Mouse (Mus musculus): ENCODE data around the gene Fxyd1.

DNA sequence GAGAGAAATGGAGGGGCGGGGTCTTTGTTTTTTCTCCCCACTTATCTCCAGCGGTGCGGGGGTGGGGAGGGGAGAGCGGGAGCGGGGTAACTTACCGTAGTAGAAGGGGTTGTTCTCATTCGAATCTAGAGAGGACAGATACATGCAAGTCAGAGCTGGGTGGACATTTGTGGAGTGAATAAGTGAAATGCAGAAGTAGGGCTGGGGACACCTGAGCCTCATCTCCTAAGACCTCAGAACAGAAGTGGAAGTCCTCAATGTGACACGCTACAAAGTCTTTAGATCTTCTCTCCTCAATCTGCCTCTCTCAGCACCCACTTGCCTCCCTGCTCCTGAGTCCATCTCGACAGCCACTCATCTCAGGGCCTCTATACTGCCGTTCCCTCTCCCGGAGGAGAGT, 21.7 kb downstream of the Fxyd1 start:
- TF ChIP-seq POLR2A (IDR thresholded peaks at IDR 0.05; ENCODE audit: insufficient read depth, low read depth, low read length) (no peak), CTCF (IDR thresholded peaks at IDR 0.05; ENCODE audit: insufficient read depth, low read depth, low read length) (no peak)
